Mouse (Mus musculus): Measurements from ENCODE around the gene D10Wsu102e. TPM values are rescaled to one million over a fixed set of nuclear protein-coding genes. Genes with fewer than 3 reads are reported as not detected.
"Not testable (repeated sequence)": the region's sequence is repeated elsewhere in the genome, so short reads cannot be mapped to it uniquely, and the experiment has no call there.

The D10Wsu102e gene
- polyA plus RNA-seq, 1 experiment from 2014 or later, result 1.0 TPM

DNA sequence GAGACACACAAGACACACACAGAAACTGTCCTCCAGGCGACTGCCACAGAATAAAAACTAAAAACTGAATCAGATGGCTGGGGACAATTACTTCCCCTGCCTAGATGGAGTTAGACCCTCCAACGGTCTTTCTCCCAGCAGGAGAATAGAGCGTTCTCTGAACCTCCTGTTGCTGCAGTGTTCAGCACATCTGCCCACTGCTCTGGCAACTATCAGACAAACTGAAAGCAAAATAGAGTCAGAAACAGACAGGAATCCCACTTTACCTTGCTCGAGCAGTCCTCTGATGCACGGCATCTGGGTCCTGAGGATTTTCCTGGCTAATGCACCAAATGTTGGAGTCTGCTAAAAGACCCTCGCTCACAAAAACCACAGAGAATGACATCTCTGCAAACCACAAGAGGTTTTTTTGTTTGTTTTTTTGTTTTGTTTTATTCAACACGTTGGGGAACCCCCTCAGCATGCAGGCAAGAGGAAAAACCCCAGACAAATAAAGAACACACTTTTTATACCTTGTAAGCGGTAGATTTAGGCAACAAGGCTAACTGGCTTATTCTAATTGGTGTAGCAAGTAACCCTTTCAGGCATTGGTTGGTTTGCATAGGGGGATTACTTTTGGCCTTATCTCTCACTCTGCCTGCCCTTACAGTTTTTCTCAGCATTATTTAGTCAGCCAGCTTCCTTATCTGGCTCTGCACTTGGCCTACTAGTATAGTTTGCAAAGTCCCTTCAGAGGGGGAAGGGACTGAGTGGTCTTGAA, 24.6 kb downstream of the D10Wsu102e start:
- WGBS, result 90% methylated on average over 8 of the region's 8 CpGs
- Histone ChIP-seq H3K9me3 (ENCODE audit: control insufficient read depth, low read length) (no peaks in the 10 kb centered on the region), H3K9ac (ENCODE audit: low read length) (no peak overlapping the region), H3K27me3 (ENCODE audit: control insufficient read depth, insufficient read depth, low read length) (no peaks in the 10 kb centered on the region), H3K4me2 (ENCODE audit: low read depth, severe bottlenecking) (no peak overlapping the region), H3K27ac (replicated peaks; ENCODE audit: low read depth, low read length) (no peak overlapping the region), H3K4me3 (ENCODE audit: low read depth, low read length) (no peak overlapping the region), H3K4me1 (ENCODE audit: control insufficient read depth, insufficient read depth, low read length) (no peaks in the 10 kb centered on the region), H3K36me3 (ENCODE audit: control insufficient read depth, insufficient read depth, low read length) (no peaks in the 10 kb centered on the region; the same call in 1 of the 2 replicates)
- DNase-seq (ENCODE audit: low spot score) (no peak), ATAC-seq (ENCODE audit: insufficient number of reproducible peaks, low FRiP score, low TSS enrichment, low read depth) (no peak)

GRCm38 (mm10) chr10:83385330-83385910, 25.4 kb downstream of the D10Wsu102e start:
- ATAC-seq (ENCODE audit: insufficient number of reproducible peaks, low FRiP score, low TSS enrichment, low read depth) (no peak), DNase-seq (ENCODE audit: low spot score) (no peak)
- Histone ChIP-seq H3K27me3 (ENCODE audit: control insufficient read depth, insufficient read depth, low read length) (no peaks in the 10 kb centered on the region), H3K36me3 (ENCODE audit: control insufficient read depth, insufficient read depth, low read length) (no peaks in the 10 kb centered on the region; the same call in 1 of the 2 replicates), H3K9me3 (ENCODE audit: control insufficient read depth, low read length) (no peaks in the 10 kb centered on the region), H3K4me3 (ENCODE audit: low read depth, low read length) (no peak overlapping the region), H3K4me2 (ENCODE audit: low read depth, severe bottlenecking) (no peak overlapping the region), H3K27ac (replicated peaks; ENCODE audit: low read depth, low read length) (no peak overlapping the region), H3K9ac (ENCODE audit: low read length) (no peak overlapping the region), H3K4me1 (ENCODE audit: control insufficient read depth, insufficient read depth, low read length) (no peaks in the 10 kb centered on the region)
- WGBS, result 95% methylated on average over 7 of the region's 7 CpGs

GRCm38 (mm10) chr10:83397336-83397735, 37.3 kb downstream of the D10Wsu102e start:
- H3K27ac ChIP-seq (replicated peaks; ENCODE audit: low read depth, low read length), result no peak overlapping the region
- H3K4me3 ChIP-seq (ENCODE audit: low read depth, low read length), result no peak overlapping the region
- H3K9ac ChIP-seq (ENCODE audit: low read length), result no peak overlapping the region
- no peak for ATAC-seq (ENCODE audit: insufficient number of reproducible peaks, low FRiP score, low TSS enrichment, low read depth)
- no peaks in the 10 kb centered on the region for H3K9me3 ChIP-seq (ENCODE audit: control insufficient read depth, low read length)
- no peaks in the 10 kb centered on the region for H3K4me1 ChIP-seq (ENCODE audit: control insufficient read depth, insufficient read depth, low read length)
- DNase-seq (ENCODE audit: low spot score), result no peak
- WGBS, result 93% methylated on average over 2 of the region's 2 CpGs
- no peak overlapping the region for H3K4me2 ChIP-seq (ENCODE audit: low read depth, severe bottlenecking)
- no peaks in the 10 kb centered on the region for H3K36me3 ChIP-seq (ENCODE audit: control insufficient read depth, insufficient read depth, low read length)
- no peaks in the 10 kb centered on the region for H3K27me3 ChIP-seq (ENCODE audit: control insufficient read depth, insufficient read depth, low read length)

- not testable (repeated sequence) for H3K4me3 ChIP-seq (ENCODE audit: low read depth, low read length); H3K27me3 ChIP-seq (ENCODE audit: control insufficient read depth, insufficient read depth, low read length); H3K4me1 ChIP-seq (ENCODE audit: control insufficient read depth, insufficient read depth, low read length); H3K9me3 ChIP-seq (ENCODE audit: control insufficient read depth, low read length); H3K36me3 ChIP-seq (ENCODE audit: control insufficient read depth, insufficient read depth, low read length); H3K9ac ChIP-seq (ENCODE audit: low read length); H3K27ac ChIP-seq (replicated peaks; ENCODE audit: low read depth, low read length); ATAC-seq (ENCODE audit: insufficient number of reproducible peaks, low FRiP score, low TSS enrichment, low read depth); H3K4me2 ChIP-seq (ENCODE audit: low read depth, severe bottlenecking)
- 87% methylated on average over 6 of the region's 7 CpGs for WGBS
- peak; percentile 17 for DNase-seq (ENCODE audit: low spot score)
Observed at GRCm38 (mm10) chr10:83400896-83401295, 40.9 kb downstream of the D10Wsu102e start.

GRCm38 (mm10) chr10:83405031-83405430, 45.0 kb downstream of the D10Wsu102e start:
- ATAC-seq (ENCODE audit: insufficient number of reproducible peaks, low FRiP score, low TSS enrichment, low read depth) (no peak), DNase-seq (ENCODE audit: low spot score) (no peak)
- Histone ChIP-seq H3K27ac (replicated peaks; ENCODE audit: low read depth, low read length) (no peak overlapping the region), H3K27me3 (ENCODE audit: control insufficient read depth, insufficient read depth, low read length) (no peaks in the 10 kb centered on the region), H3K9ac (ENCODE audit: low read length) (no peak overlapping the region), H3K4me2 (ENCODE audit: low read depth, severe bottlenecking) (no peak overlapping the region), H3K4me1 (ENCODE audit: control insufficient read depth, insufficient read depth, low read length) (no peaks in the 10 kb centered on the region), H3K36me3 (ENCODE audit: control insufficient read depth, insufficient read depth, low read length) (no peaks in the 10 kb centered on the region; the same call in 1 of the 2 replicates), H3K4me3 (ENCODE audit: low read depth, low read length) (no peak overlapping the region), H3K9me3 (ENCODE audit: control insufficient read depth, low read length) (peaks cover 4% of the 10 kb centered on the region; the same call in 1 of the 2 replicates)
- 84% methylated on average over 10 of the region's 11 CpGs for WGBS

DNA sequence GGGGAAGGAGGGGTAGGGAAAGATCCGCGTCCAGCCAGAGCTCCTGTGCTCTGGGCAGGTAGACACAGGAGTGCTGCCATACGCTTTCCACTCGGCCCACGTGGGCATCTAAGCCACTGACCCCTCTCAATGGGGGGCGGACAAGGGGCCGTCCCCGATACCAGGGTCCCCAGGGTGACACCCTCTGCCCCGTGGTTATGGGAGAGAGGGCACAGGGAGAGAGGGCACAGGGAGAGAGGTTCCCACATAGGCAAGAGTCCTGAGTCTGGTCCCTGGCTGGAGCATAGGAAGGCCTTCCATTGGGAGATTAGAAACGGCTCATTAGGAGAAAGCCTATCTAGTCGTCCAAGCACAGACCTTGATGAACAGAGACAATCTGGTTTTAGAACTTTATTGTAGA, 45.7 kb downstream of the D10Wsu102e start:
- Histone ChIP-seq H3K9ac (ENCODE audit: low read length) (no peak overlapping the region), H3K4me2 (ENCODE audit: low read depth, severe bottlenecking) (no peak overlapping the region), H3K27ac (replicated peaks; ENCODE audit: low read depth, low read length) (no peak overlapping the region), H3K36me3 (ENCODE audit: control insufficient read depth, insufficient read depth, low read length) (no peaks in the 10 kb centered on the region; the same call in 1 of the 2 replicates), H3K4me3 (ENCODE audit: low read depth, low read length) (no peak overlapping the region), H3K27me3 (ENCODE audit: control insufficient read depth, insufficient read depth, low read length) (no peaks in the 10 kb centered on the region), H3K9me3 (ENCODE audit: control insufficient read depth, low read length) (peaks cover 4% of the 10 kb centered on the region; the same call in 1 of the 2 replicates), H3K4me1 (ENCODE audit: control insufficient read depth, insufficient read depth, low read length) (no peaks in the 10 kb centered on the region)
- 95% methylated on average over 11 of the region's 11 CpGs for WGBS
- ATAC-seq (ENCODE audit: insufficient number of reproducible peaks, low FRiP score, low TSS enrichment, low read depth), result no peak
- no peak for DNase-seq (ENCODE audit: low spot score)

- H3K9ac ChIP-seq (ENCODE audit: low read length), result no peak overlapping the region
- no peak for DNase-seq (ENCODE audit: low spot score)
- no peak overlapping the region for H3K4me3 ChIP-seq (ENCODE audit: low read depth, low read length)
- WGBS, result 92% methylated on average over 10 of the region's 10 CpGs
- no peak overlapping the region for H3K27ac ChIP-seq (replicated peaks; ENCODE audit: low read depth, low read length)
- H3K9me3 ChIP-seq (ENCODE audit: control insufficient read depth, low read length), result peaks cover 4% of the 10 kb centered on the region; the same call in 1 of the 2 replicates
- ATAC-seq (ENCODE audit: insufficient number of reproducible peaks, low FRiP score, low TSS enrichment, low read depth), result no peak
- H3K27me3 ChIP-seq (ENCODE audit: control insufficient read depth, insufficient read depth, low read length), result no peaks in the 10 kb centered on the region
- no peaks in the 10 kb centered on the region; the same call in 1 of the 2 replicates for H3K36me3 ChIP-seq (ENCODE audit: control insufficient read depth, insufficient read depth, low read length)
- no peaks in the 10 kb centered on the region for H3K4me1 ChIP-seq (ENCODE audit: control insufficient read depth, insufficient read depth, low read length)
- H3K4me2 ChIP-seq (ENCODE audit: low read depth, severe bottlenecking), result no peak overlapping the region
Observed at GRCm38 (mm10) chr10:83407141-83407540, 47.1 kb downstream of the D10Wsu102e start.

DNA sequence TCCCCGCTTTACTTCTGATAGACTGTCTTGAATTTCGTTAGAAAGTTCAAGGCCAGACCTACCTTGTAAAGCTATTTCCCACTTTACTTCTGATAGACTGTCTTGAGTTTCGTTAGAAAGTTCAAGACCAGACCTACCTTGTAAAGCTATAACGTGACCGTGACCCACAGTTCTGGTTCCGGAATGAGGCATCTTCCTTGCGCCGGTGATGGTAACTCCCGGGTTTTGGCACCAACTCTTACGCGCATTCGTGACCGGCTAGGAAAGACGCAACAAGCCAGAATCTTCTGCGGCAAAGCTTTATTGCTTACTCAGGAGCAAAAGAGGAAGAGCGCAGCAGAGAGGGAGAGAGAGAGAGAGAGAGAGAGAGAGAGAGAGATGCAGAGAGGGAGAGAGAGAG, 58.4 kb downstream of the D10Wsu102e start:
- not testable (repeated sequence) for ATAC-seq (ENCODE audit: insufficient number of reproducible peaks, low FRiP score, low TSS enrichment, low read depth); H3K27ac ChIP-seq (replicated peaks; ENCODE audit: low read depth, low read length); H3K9me3 ChIP-seq (ENCODE audit: control insufficient read depth, low read length); H3K4me1 ChIP-seq (ENCODE audit: control insufficient read depth, insufficient read depth, low read length); DNase-seq (ENCODE audit: low spot score); H3K27me3 ChIP-seq (ENCODE audit: control insufficient read depth, insufficient read depth, low read length); H3K4me2 ChIP-seq (ENCODE audit: low read depth, severe bottlenecking); H3K36me3 ChIP-seq (ENCODE audit: control insufficient read depth, insufficient read depth, low read length); H3K9ac ChIP-seq (ENCODE audit: low read length); H3K4me3 ChIP-seq (ENCODE audit: low read depth, low read length)
- 94% methylated on average over 16 of the region's 16 CpGs for WGBS
